Mouse (Mus musculus) spleen, adult 12 weeks (tissue): Measurements from ENCODE around the gene Nucb1.
"Not testable (repeated sequence)": the region's sequence is repeated elsewhere in the genome, so short reads cannot be mapped to it uniquely, and the experiment has no call there.

Experiments
- DNase-seq: peaks from one replicate; pipeline ENCODE4 v3.0.0; 2022; ENCODE audit warnings: low spot score

The Nucb1 gene

DNA sequence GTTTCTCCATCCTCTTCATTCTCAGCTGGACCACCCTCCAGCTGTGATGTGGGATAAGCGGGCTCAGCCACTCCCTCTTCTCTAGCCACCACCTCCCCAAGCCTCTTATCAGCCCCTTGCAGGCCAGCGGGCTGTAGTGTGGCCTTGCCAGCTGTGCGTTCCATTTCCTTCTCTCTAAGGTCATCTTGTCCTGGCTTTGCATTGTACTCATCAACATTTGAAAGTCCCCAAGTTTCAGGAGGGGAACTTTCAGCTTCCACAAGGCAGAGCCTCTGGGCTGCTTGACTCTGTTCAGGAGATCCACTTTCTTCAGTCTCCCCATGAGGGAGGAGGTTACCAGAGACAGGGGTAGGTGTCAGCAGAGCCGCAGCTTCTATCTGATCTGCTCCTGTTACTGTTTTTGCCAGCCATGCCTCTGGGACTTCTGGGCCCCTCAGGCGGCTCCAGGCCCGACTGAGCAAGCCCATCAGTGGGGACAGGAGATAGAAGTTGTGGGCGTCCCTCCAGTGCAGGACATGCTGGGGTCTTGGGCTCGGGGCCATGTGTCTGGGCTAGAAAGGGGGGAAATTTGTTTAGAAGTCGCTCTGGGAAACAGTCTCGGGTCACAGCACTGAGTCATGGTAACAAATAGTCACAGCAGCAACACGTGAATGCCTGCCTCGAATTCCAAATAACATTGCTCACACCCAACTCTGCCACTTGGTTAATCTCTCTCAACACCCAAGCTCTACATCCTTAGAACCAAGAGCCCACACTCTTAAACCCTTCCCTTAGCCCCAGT, 14.8 kb upstream of the Nucb1 start:
- peak; percentile 82 for DNase-seq

DNA sequence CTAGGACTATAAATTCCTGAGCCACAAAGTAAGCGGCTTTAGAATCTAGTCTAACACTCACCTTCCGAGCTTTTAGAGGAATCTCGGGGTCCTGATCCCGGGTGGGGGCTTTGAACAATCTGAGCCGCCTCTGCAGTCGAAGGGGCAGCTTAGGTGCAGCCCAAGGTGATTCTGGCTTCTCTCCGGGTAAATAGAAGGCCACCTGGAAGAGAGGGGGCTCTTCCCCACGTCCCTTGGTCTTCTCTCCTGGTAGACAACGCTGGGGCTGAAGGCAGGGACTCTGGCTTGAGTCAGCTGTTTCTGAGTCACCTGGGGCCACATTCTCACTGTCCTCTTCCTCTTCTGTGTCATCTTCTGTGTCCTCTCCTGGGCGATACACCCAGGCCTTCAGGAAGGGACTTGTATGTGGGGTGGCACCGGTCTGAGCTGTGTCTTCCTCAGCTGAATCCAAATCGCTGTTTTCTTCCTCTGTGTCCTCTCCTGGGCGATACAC, 13.5 kb upstream of the Nucb1 start:
- DNase-seq = no peak

- peak; percentile 41 for DNase-seq
Observed at GRCm38 (mm10) chr7:45522957-45523676, 12.9 kb upstream of the Nucb1 start.

DNA sequence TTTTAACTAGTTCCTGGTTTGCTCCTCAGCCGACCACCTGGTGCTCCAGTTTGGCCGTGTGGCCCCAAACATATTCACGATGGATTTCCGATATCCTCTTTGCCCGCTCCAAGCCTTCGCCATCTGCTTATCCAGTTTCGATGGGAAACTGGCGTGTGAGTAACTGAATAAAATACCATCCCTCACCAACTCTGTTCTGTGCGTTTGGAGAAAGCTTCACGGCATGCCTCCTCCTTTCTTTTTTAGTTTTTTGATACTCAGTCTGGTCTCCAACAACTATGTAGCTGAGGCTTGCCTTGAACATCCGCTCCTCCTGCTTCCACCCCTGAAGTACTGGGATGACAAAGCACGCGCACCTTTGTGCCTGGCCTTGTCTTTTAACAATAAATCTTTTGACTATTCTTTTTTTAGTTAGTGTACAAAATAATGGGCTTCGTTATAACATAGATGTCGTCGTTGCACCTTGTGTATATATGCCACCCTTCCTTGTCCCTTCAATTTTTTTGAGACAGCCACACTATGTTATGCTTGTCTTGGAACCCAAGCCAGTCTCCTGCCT, 12.1 kb upstream of the Nucb1 start:
- no peak for DNase-seq

DNA sequence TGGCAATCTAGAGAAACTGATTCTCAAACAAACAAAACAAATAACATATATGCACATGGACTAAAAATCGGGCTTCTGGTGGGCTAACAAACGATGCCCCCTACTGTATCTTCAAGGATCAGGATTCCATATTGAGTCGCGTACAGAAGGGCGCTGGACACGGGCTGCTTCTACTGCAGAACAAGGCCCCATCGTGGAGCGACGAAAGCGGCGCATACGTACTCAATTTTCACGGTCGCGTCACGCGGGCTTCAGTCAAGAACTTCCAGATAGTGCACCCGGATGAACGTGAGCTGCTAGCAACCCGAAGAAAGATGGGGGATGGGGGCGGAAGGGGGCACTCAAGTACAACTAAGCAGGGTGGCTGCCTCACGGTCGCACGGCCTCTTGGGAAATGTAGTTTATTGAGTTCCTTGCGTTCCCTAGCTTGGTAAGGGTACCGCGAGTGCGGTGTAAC, 11.6 kb upstream of the Nucb1 start:
- DNase-seq = peak; percentile 74

- DNase-seq = no peak
Observed at GRCm38 (mm10) chr7:45520605-45521004, 10.4 kb upstream of the Nucb1 start.

- DNase-seq = no peak
Observed at GRCm38 (mm10) chr7:45519345-45520120, 9.3 kb upstream of the Nucb1 start.

DNA sequence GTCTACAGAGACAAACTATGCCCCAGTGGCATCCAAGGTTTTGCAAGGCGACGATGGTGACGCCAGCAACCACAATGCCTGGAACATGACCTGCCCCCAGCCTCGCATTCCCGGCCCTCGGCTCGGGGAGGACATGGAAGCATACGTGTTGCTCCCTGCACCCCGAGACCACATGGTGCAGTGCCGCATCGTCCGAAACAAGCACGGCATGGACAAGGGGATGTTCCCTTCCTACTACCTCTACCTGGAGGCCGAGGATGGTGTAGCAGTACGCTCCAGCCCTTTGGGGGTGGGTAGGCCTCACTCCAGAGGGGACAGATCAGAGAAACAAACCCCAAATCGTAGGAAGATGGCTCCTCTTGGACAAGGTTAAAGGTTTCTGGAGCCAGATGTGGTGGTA, 8.4 kb upstream of the Nucb1 start:
- no peak for DNase-seq

- DNase-seq = not testable (repeated sequence)
Observed at GRCm38 (mm10) chr7:45516846-45517245, 6.6 kb upstream of the Nucb1 start.

GRCm38 (mm10) chr7:45515436-45515835, 5.2 kb upstream of the Nucb1 start:
- DNase-seq = peak; percentile 27

DNA sequence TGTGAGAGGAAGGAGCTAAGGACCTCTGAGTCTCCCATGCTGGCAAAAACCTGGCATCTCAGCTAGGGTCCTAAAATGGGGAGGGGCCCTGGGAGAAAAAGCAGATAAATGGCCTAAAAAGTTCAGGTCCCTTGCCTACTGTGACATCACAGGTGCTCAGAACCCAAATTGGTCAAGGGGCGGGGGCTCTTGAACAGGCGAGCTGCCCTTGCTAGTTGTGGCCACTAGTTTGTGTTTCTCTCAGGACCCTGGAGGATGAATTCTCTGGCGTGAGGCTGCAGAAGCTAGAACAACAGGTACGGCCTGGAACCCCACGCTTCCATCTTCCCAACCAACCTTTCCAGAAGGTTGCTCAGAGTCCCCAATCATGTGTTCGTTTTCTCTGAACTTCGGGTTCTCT, 4.2 kb upstream of the Nucb1 start:
- DNase-seq = no peak

DNA sequence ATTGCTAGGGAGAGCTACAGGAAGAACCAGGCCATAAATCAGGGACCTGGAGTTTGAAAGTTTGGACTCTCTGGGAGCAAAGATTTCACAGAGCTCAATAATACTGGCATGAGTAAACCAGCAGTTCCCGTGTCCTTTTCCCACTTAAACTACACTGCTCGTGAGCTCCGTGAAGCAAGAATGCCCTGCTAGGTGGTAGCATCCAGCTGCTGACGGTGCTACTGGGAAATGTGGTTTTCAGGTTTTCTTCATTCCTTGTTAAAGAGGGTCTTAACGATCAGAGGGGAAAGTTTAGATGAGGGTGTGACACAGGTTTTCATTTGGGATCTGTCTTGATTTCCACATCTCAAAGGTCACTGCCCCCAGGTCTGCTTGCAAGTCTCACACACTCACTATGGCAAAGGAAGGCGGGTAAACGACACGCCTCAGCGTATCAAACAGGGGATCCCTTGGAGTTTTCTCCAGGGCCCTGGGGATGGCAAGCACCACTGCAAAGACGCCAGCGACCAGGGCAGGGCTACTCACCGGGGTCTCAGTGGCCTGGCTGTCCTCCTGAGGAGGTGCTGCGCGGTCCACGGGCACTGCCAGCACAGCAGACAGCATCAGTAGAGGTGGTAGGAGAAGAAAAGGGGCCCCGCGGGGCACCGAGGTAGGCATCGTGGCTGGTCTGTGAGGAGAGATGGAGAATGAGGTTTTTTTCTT, 874 bp downstream of the Nucb1 start:
- no peak for DNase-seq

- peak; percentile 50 for DNase-seq
Observed at GRCm38 (mm10) chr7:45508561-45508960, 1.6 kb downstream of the Nucb1 start.

- DNase-seq = no peak
Observed at GRCm38 (mm10) chr7:45507583-45507982, 2.6 kb downstream of the Nucb1 start.

DNA sequence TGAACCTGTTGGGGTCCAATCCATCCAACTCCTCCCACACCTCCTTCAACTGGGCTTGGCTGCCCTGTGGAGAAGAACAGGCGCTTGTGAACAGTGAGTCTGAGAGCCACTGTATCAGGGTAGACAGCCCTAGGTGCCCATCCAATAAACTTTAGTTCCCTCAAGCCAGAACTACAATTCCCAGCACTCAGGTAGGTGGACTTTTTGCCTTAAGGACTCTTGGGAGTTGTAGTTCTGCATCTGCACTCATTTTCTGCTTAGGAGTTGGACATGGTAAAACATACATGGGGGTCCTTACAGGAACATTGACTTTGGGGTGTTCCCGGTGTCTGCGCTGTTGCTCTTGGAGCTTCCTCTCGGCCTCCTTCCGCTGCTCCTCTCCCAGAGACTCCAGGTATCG, 11.8 kb downstream of the Nucb1 start:
- no peak for DNase-seq

GRCm38 (mm10) chr7:45494548-45494947, 15.7 kb downstream of the Nucb1 start:
- DNase-seq = no peak

- DNase-seq = no peak
Observed at GRCm38 (mm10) chr7:45492951-45493350, 17.3 kb downstream of the Nucb1 start.

DNA sequence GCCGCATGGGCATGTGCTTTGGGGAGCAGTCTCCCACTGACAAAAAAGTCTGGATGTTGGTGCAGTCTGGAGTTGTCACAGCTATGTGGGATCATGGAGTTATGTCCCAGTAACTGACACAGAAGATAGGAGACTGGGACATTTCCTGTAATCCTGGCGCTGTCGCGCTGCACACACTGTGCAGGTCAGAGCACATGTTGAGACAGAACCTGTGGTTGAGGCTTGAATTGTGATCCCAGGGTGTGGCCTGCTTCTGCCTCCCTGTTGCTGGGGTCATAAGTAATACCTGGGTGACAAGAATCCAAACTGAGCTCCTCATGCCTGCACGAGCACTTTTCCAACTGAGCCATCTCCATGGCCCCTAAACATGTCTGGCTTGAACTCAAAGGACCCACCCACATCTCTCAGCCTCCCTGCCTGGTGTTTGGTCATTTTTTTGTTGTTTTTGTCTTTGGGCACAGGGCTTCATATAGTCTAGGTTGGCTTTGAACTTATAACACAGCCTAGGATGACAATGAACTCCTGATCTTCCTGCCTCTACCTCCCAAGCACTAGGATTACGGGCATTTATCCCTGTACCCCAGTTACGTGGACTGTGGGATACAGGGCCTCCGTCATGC, 17.9 kb downstream of the Nucb1 start:
- DNase-seq = no peak

DNA sequence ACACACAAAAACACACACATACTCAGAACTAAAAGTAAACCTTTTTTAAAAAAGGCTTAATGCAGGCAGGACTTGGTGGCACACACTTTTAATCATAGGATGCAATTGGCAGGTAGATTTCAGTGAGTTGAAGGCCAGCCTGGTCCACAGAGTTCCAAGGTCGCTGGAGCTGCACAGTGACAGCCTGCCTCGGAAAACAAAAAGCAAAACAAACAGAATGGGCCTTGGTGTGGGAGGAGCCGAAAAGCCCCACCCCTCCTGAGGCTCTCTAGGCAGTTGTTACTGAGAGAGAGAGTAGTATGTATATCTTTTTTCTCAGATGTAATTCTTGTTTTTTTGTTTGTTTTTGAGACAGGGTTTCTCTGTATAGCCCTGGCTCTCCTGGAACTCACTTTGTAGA, 18.9 kb downstream of the Nucb1 start:
- no peak for DNase-seq

DNA sequence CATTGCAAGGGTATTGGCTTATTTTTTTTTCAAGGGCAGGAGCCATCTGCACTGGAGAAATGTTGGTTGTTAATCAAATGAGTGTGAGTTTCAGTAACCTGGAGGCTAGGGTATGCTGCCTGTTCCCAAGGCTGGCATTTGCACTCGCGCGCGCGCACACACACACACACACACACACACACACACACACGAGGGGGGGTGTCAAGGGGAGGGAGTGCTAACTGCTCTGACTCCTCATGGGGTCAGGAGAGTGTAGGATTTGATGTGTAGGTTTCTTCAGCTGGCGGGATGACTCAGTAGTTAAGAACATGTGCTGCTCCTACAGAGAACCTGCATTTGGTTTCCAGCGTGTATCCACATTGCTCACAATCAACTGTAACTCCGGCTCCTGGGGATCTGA, 19.4 kb downstream of the Nucb1 start:
- no peak for DNase-seq

- DNase-seq = no peak
Observed at GRCm38 (mm10) chr7:45489578-45489977, 20.6 kb downstream of the Nucb1 start.
